16 mouse cellular contexts compared by ENCODE assay signal in genomic region chr5:141202276-141203065, GRCm38 (mm10). TPM values are rescaled to one million over a fixed set of nuclear protein-coding genes. Genes with fewer than 3 reads are reported as not detected.
A peak's percentile ranks its signal among the peaks of the same experiment; 100 is the strongest.
DNase-seq lines count a peak whose midpoint lies in the region; ATAC-seq lines count a peak whose summit lies in the region.
"Had no signal": no experiment of that assay in that cellular context is flagged by ENCODE, and none has a peak within 500 bp of the region (broad histone marks: within the 10 kb centered on the region; RNA-seq: fewer than 3 reads in every experiment).

No protein-coding gene starts in this region.

- peak; percentile 15 for DNase-seq in embryo, embryonic 10.5 days (ENCODE audit: low spot score)
- DNase-seq in embryo, embryonic 11 days: no peak
- DNase-seq in left cerebral cortex, adult 9 months (ENCODE audit: low spot score in 2 of 2): peak; percentile 2
- DNase-seq in left cerebral cortex, adult 18-20 months (ENCODE audit: low spot score in 2 of 2): no peak
- peak; percentile 41 for DNase-seq in NIH3T3 (ENCODE audit: low read depth)
- no peak for DNase-seq in urinary bladder, adult 18-20 months (ENCODE audit: low spot score in 2 of 2)
- DNase-seq in kidney, postnatal 25 days: no peak
- DNase-seq: cerebellum, postnatal 36 days; heart, adult 11 months; lung, postnatal 36 days; thymus, adult 2 months had no signal

- peaks cover 5% of the 10 kb centered on the region; the same call in 1 of the 2 replicates for H3K4me1 ChIP-seq in limb, embryonic 15.5 days
- H3K4me1 ChIP-seq: liver, embryonic 15.5 days had no signal

- no peaks in the 10 kb centered on the region for H3K36me3 ChIP-seq in limb, embryonic 15.5 days
- H3K36me3 ChIP-seq: kidney, embryonic 15.5 days; liver, embryonic 15.5 days had no signal

- H3K27me3 ChIP-seq in limb, embryonic 15.5 days: no peaks in the 10 kb centered on the region
- H3K27me3 ChIP-seq: forebrain, embryonic 13.5 days; kidney, embryonic 15.5 days; liver, embryonic 15.5 days had no signal

- H3K4me3 ChIP-seq in limb, embryonic 15.5 days: no peak overlapping the region
- H3K4me3 ChIP-seq: forebrain, embryonic 13.5 days; kidney, embryonic 15.5 days; liver, embryonic 15.5 days had no signal

- H3K4me2 ChIP-seq in limb, embryonic 15.5 days: no peak overlapping the region
- H3K4me2 ChIP-seq: forebrain, embryonic 13.5 days; kidney, embryonic 15.5 days; liver, embryonic 15.5 days had no signal

- no peaks in the 10 kb centered on the region for H3K9me3 ChIP-seq in limb, embryonic 15.5 days
- H3K9me3 ChIP-seq: forebrain, embryonic 13.5 days; kidney, embryonic 15.5 days; liver, embryonic 15.5 days had no signal

- no peak overlapping the region for H3K9ac ChIP-seq in limb, embryonic 15.5 days
- H3K9ac ChIP-seq: forebrain, embryonic 13.5 days; kidney, embryonic 15.5 days; liver, embryonic 15.5 days had no signal

- peak overlapping the region; percentile 57; the same call in 1 of the 2 replicates for H3K27ac ChIP-seq in limb, embryonic 15.5 days
- H3K27ac ChIP-seq: forebrain, embryonic 13.5 days; kidney, embryonic 15.5 days; liver, embryonic 15.5 days had no signal

- no peak for ATAC-seq in limb, embryonic 15.5 days (ENCODE audit: insufficient number of reproducible peaks, low FRiP score, low TSS enrichment, low read depth)
- ATAC-seq: forebrain, embryonic 13.5 days; midbrain, embryonic 16.5 days had no signal

- WGBS in limb, embryonic 15.5 days: 55% methylated on average over 11 of the region's 11 CpGs

RNA-seq across cellular contexts. Expression of gene Sdk1, which starts 38.8 kb away (rescaled TPM):
- total RNA-seq in left cerebral cortex, adult 18-20 months (2021): 1 to 10 TPM; 9.3 to 10.0 TPM
- 1.7 and 1.9 TPM in 2 replicates for polyA plus RNA-seq in limb, embryonic 15.5 days (2015; fragmentation: Nextera tagmentation; extraction: Ambion mirVana)

Comparison
In these comparisons a context has a peak if more than half of its experiments do, and no peak if none do; other contexts are left out.
1. DNase-seq: peak in embryo, embryonic 10.5 days (single experiment), left cerebral cortex, adult 9 months (2 of 2) and NIH3T3 (single experiment); none in embryo, embryonic 11 days (single experiment), left cerebral cortex, adult 18-20 months (0 of 2), urinary bladder, adult 18-20 months (0 of 2) and kidney, postnatal 25 days (0 of 2).